Mouse (Mus musculus) MEL (cell line): ENCODE data around the gene Kcnmb1. TPM values are rescaled to one million over a fixed set of nuclear protein-coding genes. Genes with fewer than 3 reads are reported as not detected.

Experiments
- DNase-seq: peaks from one replicate; pipeline ENCODE4 v3.0.0; 2011; ENCODE audit warnings: low read depth, low spot score
- H3K27ac ChIP-seq: 2 replicates; pipeline ENCODE4 v1.5.1; 2012; ENCODE audit warnings: low read depth, mild to moderate bottlenecking, control low read depth, low read length, moderate library complexity; ENCODE audit not compliant: control insufficient read depth
- H3K27me3 ChIP-seq, 2 experiments: fragments of 150-350 bp in 1 of 2; sonication (generic) in 1 of 2; 2 replicates each; pipeline ENCODE4 v1.6.1; 2012; ENCODE audit warnings: low read length in 2 of 2, mild to moderate bottlenecking in 2 of 2, improper control_type of control experiment in 1 of 2, moderate library complexity in 1 of 2; ENCODE audit not compliant: insufficient read depth in 2 of 2, control insufficient read depth in 1 of 2
- H3K36me3 ChIP-seq, 2 experiments: 2 replicates each; pipeline ENCODE4 v1.6.1; 2012 to 2014; ENCODE audit warnings: low read length in 2 of 2, improper control_type of control experiment in 1 of 2, inconsistent platforms in 1 of 2, mild to moderate bottlenecking in 1 of 2; ENCODE audit not compliant: insufficient read depth in 2 of 2, control insufficient read depth in 1 of 2
- H3K4me1 ChIP-seq, 2 experiments: fragments of 150-350 bp in 1 of 2; sonication (generic) in 1 of 2; 2 replicates each; pipeline ENCODE4 v1.6.1; 2012; ENCODE audit warnings: low read length in 2 of 2, improper control_type of control experiment in 1 of 2, mild to moderate bottlenecking in 1 of 2; ENCODE audit not compliant: insufficient read depth in 2 of 2, control insufficient read depth in 1 of 2
- H3K4me3 ChIP-seq, 2 experiments: fragments of 150-350 bp in 1 of 2; sonication (generic) in 1 of 2; 2 replicates each; pipeline ENCODE4 v1.5.1; 2012; ENCODE audit warnings: low read depth in 2 of 2, low read length in 2 of 2, mild to moderate bottlenecking in 2 of 2, moderate library complexity in 2 of 2, control low read depth in 1 of 2, improper control_type of control experiment in 1 of 2; ENCODE audit not compliant: control insufficient read depth in 1 of 2, insufficient read depth in 1 of 2
- H3K79me2 ChIP-seq: 2 replicates; pipeline ENCODE4 v1.6.1; 2012; ENCODE audit warnings: mild to moderate bottlenecking, low read length, moderate library complexity; ENCODE audit not compliant: control insufficient read depth, poor library complexity, insufficient read depth
- H3K9ac ChIP-seq: 2 replicates; pipeline ENCODE4 v1.6.1; 2012; ENCODE audit warnings: low read depth, mild to moderate bottlenecking, control low read depth, low read length, moderate library complexity; ENCODE audit not compliant: control insufficient read depth, poor library complexity, severe bottlenecking
- H3K9me3 ChIP-seq: fragments of 150-350 bp; sonication (generic); replicated peaks from 2 replicates; pipeline ENCODE4 v1.6.1; 2012; ENCODE audit warnings: mild to moderate bottlenecking, low read length, improper control_type of control experiment, moderate library complexity; ENCODE audit not compliant: insufficient read depth
- BHLHE40 ChIP-seq: IDR thresholded peaks from 2 replicates; pipeline ENCODE4 v1.6.1; 2012; ENCODE audit warnings: low read depth, mild to moderate bottlenecking, inconsistent platforms, low read length, improper control_type of control experiment, borderline replicate concordance
- CHD2 ChIP-seq: IDR thresholded peaks from 2 replicates; pipeline ENCODE4 v1.6.1; 2011; ENCODE audit warnings: low read length, improper control_type of control experiment
- CTCF ChIP-seq, 3 experiments: IDR thresholded peaks in 2 of 3; conservative IDR thresholded peaks in 1 of 3; 2 replicates each; pipeline ENCODE4 v1.5.1; 2011 to 2012; ENCODE audit warnings: low read length in 3 of 3, low read depth in 2 of 3, mild to moderate bottlenecking in 2 of 3, improper control_type of control experiment in 1 of 3, inconsistent platforms in 1 of 3, mixed read lengths in 1 of 3, moderate library complexity in 1 of 3; ENCODE audit not compliant: control insufficient read depth in 1 of 3, insufficient read depth in 1 of 3, poor library complexity in 1 of 3, severe bottlenecking in 1 of 3
- E2F4 ChIP-seq: IDR thresholded peaks from 2 replicates; pipeline ENCODE4 v1.6.1; 2011; ENCODE audit warnings: low read depth, low read length, improper control_type of control experiment, borderline replicate concordance
- ETS1 ChIP-seq: IDR thresholded peaks from 2 replicates; pipeline ENCODE4 v1.6.1; 2012; ENCODE audit warnings: low read depth, mild to moderate bottlenecking, inconsistent platforms, low read length, improper control_type of control experiment, moderate library complexity
- JUND ChIP-seq: IDR thresholded peaks from 2 replicates; pipeline ENCODE4 v1.6.1; 2011; ENCODE audit warnings: low read depth, mild to moderate bottlenecking, improper control_type of control experiment, low read length
- KAT2A ChIP-seq: conservative IDR thresholded peaks from 2 replicates; pipeline ENCODE4 v1.6.1; 2012; ENCODE audit warnings: low read depth, low read length, improper control_type of control experiment, inconsistent platforms
- MAX ChIP-seq: IDR thresholded peaks from 2 replicates; pipeline ENCODE4 v1.6.1; 2011; ENCODE audit warnings: low read length, improper control_type of control experiment
- MEF2A ChIP-seq: IDR thresholded peaks from 2 replicates; pipeline ENCODE4 v1.6.1; 2014; ENCODE audit warnings: low read depth, mild to moderate bottlenecking, inconsistent platforms, low read length, improper control_type of control experiment; ENCODE audit not compliant: poor library complexity, insufficient replicate concordance, severe bottlenecking; ENCODE audit errors: extremely low read depth
- MXI1 ChIP-seq: IDR thresholded peaks from 2 replicates; pipeline ENCODE4 v1.6.1; 2011; ENCODE audit warnings: mild to moderate bottlenecking, low read depth, low read length, improper control_type of control experiment
- MYB ChIP-seq: IDR thresholded peaks from 2 replicates; pipeline ENCODE4 v1.6.1; 2011; ENCODE audit warnings: mild to moderate bottlenecking, low read depth, low read length, improper control_type of control experiment
- NELFE ChIP-seq: IDR thresholded peaks from 2 replicates; pipeline ENCODE4 v1.6.1; 2011; ENCODE audit warnings: low read depth, low read length, improper control_type of control experiment
- POLR2A ChIP-seq, 2 experiments: IDR thresholded peaks; 2 replicates each; pipeline ENCODE4 v1.6.1; 2011 to 2012; ENCODE audit warnings: low read length in 2 of 2, mild to moderate bottlenecking in 2 of 2, control low read depth in 1 of 2, improper control_type of control experiment in 1 of 2, low read depth in 1 of 2, moderate library complexity in 1 of 2; ENCODE audit not compliant: control insufficient read depth in 1 of 2, insufficient read depth in 1 of 2, poor library complexity in 1 of 2
- POLR2AphosphoS2 ChIP-seq: IDR thresholded peaks from 2 replicates; pipeline ENCODE4 v1.6.1; 2011; ENCODE audit warnings: low read length, improper control_type of control experiment
- POLR2AphosphoS5 ChIP-seq: IDR thresholded peaks from 2 replicates; pipeline ENCODE4 v1.6.1; 2012; ENCODE audit warnings: low read depth, borderline replicate concordance, mild to moderate bottlenecking, inconsistent platforms, low read length, moderate library complexity, mixed read lengths
- RAD21 ChIP-seq: IDR thresholded peaks from 2 replicates; pipeline ENCODE4 v1.6.1; 2011; ENCODE audit warnings: mild to moderate bottlenecking, low read depth, low read length, improper control_type of control experiment
- RCOR1 ChIP-seq: IDR thresholded peaks from 2 replicates; pipeline ENCODE4 v1.6.1; 2012; ENCODE audit warnings: low read depth, mild to moderate bottlenecking, inconsistent platforms, low read length, improper control_type of control experiment
- SIN3A ChIP-seq: IDR thresholded peaks from 2 replicates; pipeline ENCODE4 v1.6.1; 2012; ENCODE audit warnings: low read length, improper control_type of control experiment, inconsistent platforms
- SMC3 ChIP-seq: IDR thresholded peaks from 2 replicates; pipeline ENCODE4 v1.6.1; 2011; ENCODE audit warnings: low read depth, low read length, improper control_type of control experiment
- TAL1 ChIP-seq: IDR thresholded peaks from 2 replicates; pipeline ENCODE4 v1.6.1; 2012; ENCODE audit warnings: mild to moderate bottlenecking, inconsistent platforms, low read length, moderate library complexity, mixed read lengths
- TBP ChIP-seq: IDR thresholded peaks from 2 replicates; pipeline ENCODE4 v1.8.0; 2011; ENCODE audit warnings: low read depth, low read length, improper control_type of control experiment
- UBTF ChIP-seq: IDR thresholded peaks from 2 replicates; pipeline ENCODE4 v1.6.1; 2012; ENCODE audit warnings: low read depth, mild to moderate bottlenecking, inconsistent platforms, low read length, improper control_type of control experiment, moderate library complexity, borderline replicate concordance; ENCODE audit not compliant: insufficient read depth
- USF2 ChIP-seq, 2 experiments: IDR thresholded peaks; 2 replicates each; pipeline ENCODE4 v1.6.1; 2011 to 2012; ENCODE audit warnings: improper control_type of control experiment in 2 of 2, low read length in 2 of 2, borderline replicate concordance in 1 of 2, inconsistent platforms in 1 of 2, low read depth in 1 of 2, mild to moderate bottlenecking in 1 of 2; ENCODE audit not compliant: insufficient read depth in 1 of 2
- ZC3H11A ChIP-seq: IDR thresholded peaks from 2 replicates; pipeline ENCODE4 v1.6.1; 2012; ENCODE audit warnings: low read depth, mild to moderate bottlenecking, inconsistent platforms, low read length, improper control_type of control experiment
- ZMIZ1 ChIP-seq: IDR thresholded peaks from 2 replicates; pipeline ENCODE4 v1.6.1; 2012; ENCODE audit warnings: low read depth, mild to moderate bottlenecking, inconsistent platforms, low read length, improper control_type of control experiment, moderate library complexity
- ZNF384 ChIP-seq: IDR thresholded peaks from 2 replicates; pipeline ENCODE4 v1.6.1; 2012; ENCODE audit warnings: low read depth, mild to moderate bottlenecking, inconsistent platforms, low read length, improper control_type of control experiment
- polyA plus RNA-seq, 2 experiments: library from polyadenylated mRNA; stranded (reverse) in 1 of 2; unstranded in 1 of 2; fragments of >175 nt in 1 of 2; fragments of >200 nt in 1 of 2; gene quantifications; 2 replicates each; pipeline versions ENCODE4 v1.2.1 to v1.2.4; 2012; ENCODE audit warnings: low replicate concordance in 2 of 2, low read depth in 1 of 2; ENCODE audit not compliant: insufficient read length in 2 of 2, insufficient read depth in 1 of 2, missing spikeins in 1 of 2
- total RNA-seq: library from RNA; depleted of rRNA; stranded (reverse); fragments of 300-350 nt; gene quantifications from 2 replicates; pipeline ENCODE4 v1.2.3, GENCODE M21; 2012

Kcnmb1 gene
- total and polyA plus RNA-seq, 3 experiments: 0.15 to 0.85 TPM; not detected in 1

DNA sequence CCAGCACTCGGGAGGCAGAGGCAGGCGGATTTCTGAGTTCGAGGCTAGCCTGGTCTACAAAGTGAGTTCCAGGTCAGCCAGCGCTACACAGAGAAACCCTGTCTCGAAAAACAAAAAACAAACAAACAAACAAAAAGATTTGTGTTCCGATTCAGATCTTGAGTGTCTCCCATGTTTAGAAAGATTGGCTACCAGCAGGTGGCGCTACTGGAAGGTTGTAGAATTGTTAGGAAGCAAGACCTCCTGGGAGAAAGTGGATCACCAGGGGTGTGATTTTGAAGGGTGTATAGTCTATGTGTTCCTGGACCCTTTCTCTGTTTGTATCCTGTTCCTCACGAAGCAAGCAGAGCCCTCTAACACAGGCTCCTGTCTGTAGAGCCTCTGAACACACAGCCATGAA, 4.1 kb upstream of the Kcnmb1 start:
- no peak overlapping the region for H3K4me3 ChIP-seq
- H3K36me3 ChIP-seq: 0 out of 4 replicates have a peak, but pooled peaks cover 0 to under 1% of the 10 kb centered on the region in 2 experiments
- TF ChIP-seq CTCF (IDR thresholded peaks at IDR 0.05 in 2 of 3, conservative IDR thresholded peaks at IDR 0.05 in 1 of 3; ENCODE audit: control insufficient read depth in 1 of 3, insufficient read depth in 1 of 3, low read depth in 2 of 3, low read length in 3 of 3, poor library complexity in 1 of 3, severe bottlenecking in 1 of 3) (peak; percentile 63 to 84 (median 72)), UBTF (no peak), E2F4 (no peak), RAD21 (peak; percentile 77), MAX (no peak), MEF2A (no peak), SMC3 (peak; percentile 92), ZC3H11A (peak; percentile 81)
- no peaks in the 10 kb centered on the region for H3K27me3 ChIP-seq
- H3K9me3 ChIP-seq: no peaks in the 10 kb centered on the region
- DNase-seq: peak; percentile 84
- H3K27ac ChIP-seq: no peak overlapping the region
- H3K4me1 ChIP-seq: peaks cover 0 to 7% of the 10 kb centered on the region in 2 experiments; a peak in 1 of 4 replicates
- H3K9ac ChIP-seq: no peak overlapping the region
- H3K79me2 ChIP-seq: no peaks in the 10 kb centered on the region

GRCm38 (mm10) chr11:33962178-33962577, 635 bp upstream of the Kcnmb1 start:
- Histone ChIP-seq H3K4me3 (no peak overlapping the region), H3K4me1 (peaks cover 17 to 32% of the 10 kb centered on the region in 2 experiments), H3K27ac (no peak overlapping the region), H3K9ac (no peak overlapping the region), H3K9me3 (no peaks in the 10 kb centered on the region), H3K27me3 (no peaks in the 10 kb centered on the region), H3K79me2 (no peaks in the 10 kb centered on the region), H3K36me3 (peaks cover 0 to 28% of the 10 kb centered on the region in 2 experiments; a peak in 2 of 4 replicates)
- TF ChIP-seq POLR2AphosphoS5 (no peak), ZNF384 (no peak), NELFE (no peak), BHLHE40 (no peak), RCOR1 (no peak), CHD2 (no peak)
- no peak for DNase-seq

DNA sequence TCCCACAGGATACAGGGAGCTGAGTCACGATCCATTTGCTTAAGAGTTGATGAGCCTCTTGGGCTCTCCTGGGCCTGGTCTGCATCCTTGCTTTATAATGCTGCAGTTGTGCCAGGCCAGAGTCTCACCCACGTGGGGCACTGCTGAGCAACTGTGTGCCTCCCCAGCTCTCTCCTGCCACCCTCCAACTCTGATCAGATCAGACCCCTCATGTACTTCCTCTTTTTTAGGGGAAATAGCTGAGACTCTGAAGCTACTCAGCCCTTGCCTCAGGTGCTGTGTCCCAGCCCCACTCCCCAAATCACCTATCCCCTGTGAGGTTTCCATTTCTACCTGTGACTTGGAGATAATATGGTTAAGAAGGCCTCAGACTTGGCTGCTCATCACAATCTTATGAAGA, 2.6 kb downstream of the Kcnmb1 start:
- Histone ChIP-seq H3K4me1 (peaks cover 21 to 41% of the 10 kb centered on the region in 2 experiments), H3K9ac (peak overlapping the region; percentile 1; the same call in 1 of the 2 replicates), H3K27ac (peak overlapping the region; percentile 3; the same call in 1 of the 2 replicates), H3K36me3 (peaks cover 0 to 37% of the 10 kb centered on the region in 2 experiments; a peak in 2 of 4 replicates), H3K27me3 (no peaks in the 10 kb centered on the region), H3K79me2 (no peaks in the 10 kb centered on the region), H3K9me3 (no peaks in the 10 kb centered on the region), H3K4me3 (no peak overlapping the region)
- DNase-seq: peak; percentile 92
- TF ChIP-seq CHD2: no peak
- TF ChIP-seq SIN3A: peak; percentile 85
- TF ChIP-seq MYB: no peak
- no peak for TF ChIP-seq KAT2A
- peak; percentile 51 for TF ChIP-seq RAD21
- TF ChIP-seq ZMIZ1: no peak
- TF ChIP-seq MXI1: peak; percentile 84
- TF ChIP-seq TAL1: no peak
- no peak for TF ChIP-seq JUND
- TF ChIP-seq POLR2AphosphoS2: no peak
- no peak for TF ChIP-seq POLR2A (IDR thresholded peaks at IDR 0.05; ENCODE audit: control insufficient read depth in 1 of 2, insufficient read depth in 1 of 2, low read depth in 1 of 2, low read length in 2 of 2, poor library complexity in 1 of 2)
- no peak for TF ChIP-seq MEF2A
- no peak for TF ChIP-seq USF2 (IDR thresholded peaks at IDR 0.05; ENCODE audit: borderline replicate concordance in 1 of 2, insufficient read depth in 1 of 2, low read depth in 1 of 2, low read length in 2 of 2)
- peak; percentile 33 to 77 (median 63) for TF ChIP-seq CTCF (IDR thresholded peaks at IDR 0.05 in 2 of 3, conservative IDR thresholded peaks at IDR 0.05 in 1 of 3; ENCODE audit: control insufficient read depth in 1 of 3, insufficient read depth in 1 of 3, low read depth in 2 of 3, low read length in 3 of 3, poor library complexity in 1 of 3, severe bottlenecking in 1 of 3)
- TF ChIP-seq RCOR1: peak; percentile 78
- TF ChIP-seq NELFE: no peak
- TF ChIP-seq ETS1: peak; percentile 73
- TF ChIP-seq TBP: peak; percentile 56; the same call in 1 of the 2 replicates
- TF ChIP-seq SMC3: peak; percentile 43; the same call in 1 of the 2 replicates
